Mouse (Mus musculus) C3H10T1/2 (cell line): Measurements from ENCODE around the gene Tapbpl. TPM values are rescaled to one million over a fixed set of nuclear protein-coding genes. Genes with fewer than 3 reads are reported as not detected.

Experiments
- polyA plus RNA-seq, 2 experiments: library from polyadenylated mRNA; unstranded; fragments of >200 nt; fragmentation: generic; extraction: Trizol; gene quantifications; one replicate each; pipeline ENCODE4 v1.2.1; 2012; ENCODE audit warnings: missing spikeins in 2 of 2

The Tapbpl gene
- 10 to 100 TPM in 1 of 2 experiments, 1 to 10 TPM in 1; 1.5 to 12.5 TPM for polyA plus RNA-seq

GRCm38 (mm10) chr6:125231117-125232044 lies at the start of gene Tapbpl:
TSS of gene Tapbpl (minus strand) at chr6:125231860.

DNA sequence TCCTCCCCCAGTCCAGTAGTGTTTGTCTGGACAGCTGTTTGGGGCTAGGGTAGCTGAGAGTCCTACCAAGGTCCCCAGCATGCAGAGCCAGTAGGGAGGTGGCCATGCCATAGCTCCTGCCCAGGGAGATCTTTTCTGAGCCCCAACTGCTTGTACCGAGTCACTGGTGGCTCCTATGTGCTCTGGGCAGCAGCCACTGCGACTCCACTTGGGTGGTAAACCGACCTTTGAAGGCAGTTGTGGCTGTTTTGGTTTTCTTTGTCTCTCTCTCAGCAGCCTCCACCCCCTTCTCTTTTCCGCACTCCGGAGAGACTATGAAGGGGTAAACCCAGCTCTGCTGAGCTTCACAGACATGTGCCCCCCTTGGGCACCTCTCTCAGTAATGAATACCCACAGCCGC lies 5.1 kb upstream of the Tapbpl start, which contains the start of gene Cd27:
Cd27 (minus strand) TSS at position 229 of the 400 bp plus-strand sequence.

GRCm38 (mm10) chr6:125215148-125215954 lies 16.3 kb downstream of the Tapbpl start, which contains the start of gene Vamp1:
TSS of gene Vamp1 (plus strand) at chr6:125215551.

DNA sequence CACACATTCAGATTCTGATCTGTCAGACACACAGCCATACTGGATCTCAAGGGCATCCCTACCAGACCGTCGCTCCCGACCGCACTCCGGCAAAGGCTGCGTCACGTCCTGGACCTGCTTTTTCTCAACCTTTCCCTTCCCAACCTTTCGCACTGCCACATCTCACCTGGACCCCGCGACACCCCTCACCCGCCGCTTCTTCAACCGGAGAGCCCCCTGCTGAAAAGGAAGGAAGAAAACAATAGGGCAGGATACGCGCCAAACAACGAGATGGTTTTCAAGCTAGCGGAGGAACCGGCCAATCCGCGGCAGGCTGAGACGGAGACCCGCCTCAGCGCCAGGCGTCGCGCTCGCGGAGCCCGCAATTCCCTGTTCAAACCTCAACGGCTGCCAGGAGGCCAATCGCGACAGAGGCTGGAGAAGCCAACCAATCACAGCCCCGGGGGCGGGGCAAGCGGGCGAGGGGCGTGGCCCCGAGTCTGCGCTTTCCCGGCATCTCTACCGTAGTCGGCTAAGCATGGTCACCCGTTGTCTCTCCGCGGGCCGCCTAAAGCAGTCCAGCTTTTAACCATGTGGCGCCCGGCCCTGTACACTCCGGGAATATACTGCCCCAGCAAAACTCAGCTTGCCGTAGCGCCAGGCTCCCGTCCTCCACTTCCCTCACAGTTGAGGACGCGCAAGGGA lies 40.2 kb downstream of the Tapbpl start, which contains the start of the genes Ncapd2 and Mrpl51:
Ncapd2 (minus strand) TSS at position 370 of the 684 bp plus-strand sequence.
Mrpl51 (plus strand) TSS at position 470 of the 684 bp plus-strand sequence.

Other genes with a start within 250 kb of the Tapbpl start
- 10 to 100 TPM in 1 of 2 experiments, 1 to 10 TPM in 1; 3.0 to 14.0 TPM for gene Pianp, start 235.2 kb downstream of the Tapbpl start, polyA plus RNA-seq
- gene Zfp384, start 222.7 kb downstream of the Tapbpl start, polyA plus RNA-seq, result 10 to 100 TPM in 1 of 2 experiments, 1 to 10 TPM in 1; 9.5 to 27.6 TPM
- 10 to 100 TPM; 15.4 to 76.7 TPM for gene Ing4, start 192.1 kb downstream of the Tapbpl start, polyA plus RNA-seq
- gene Acrbp, start 182.2 kb downstream of the Tapbpl start, polyA plus RNA-seq, result 1 to 10 TPM in 1 of 2 experiments, under 1 TPM in 1; 0.32 to 8.6 TPM
- under 1 TPM in 1 of 2 experiments, not detected in 1; 0.09 TPM for gene Lpar5, start 163.9 kb downstream of the Tapbpl start, polyA plus RNA-seq
- 100 to 1,000 TPM in 1 of 2 experiments, 10 to 100 TPM in 1; 17.2 to 106 TPM for gene Chd4, start 135.9 kb downstream of the Tapbpl start, polyA plus RNA-seq
- 10 to 100 TPM; 25.7 to 58.8 TPM for gene Nop2, start 100.0 kb downstream of the Tapbpl start, polyA plus RNA-seq
- 10 to 100 TPM in 1 of 2 experiments, 1 to 10 TPM in 1; 4.2 to 22.1 TPM for gene Iffo1, start 86.6 kb downstream of the Tapbpl start, polyA plus RNA-seq
- gene Gapdh, start 65.4 kb downstream of the Tapbpl start, polyA plus RNA-seq, result 1,000 to 10,000 TPM; 2,700 to 7,122 TPM
- gene Ncapd2, start 40.2 kb downstream of the Tapbpl start, polyA plus RNA-seq, result 100 to 1,000 TPM in 1 of 2 experiments, 10 to 100 TPM in 1; 57.1 to 120 TPM
- gene Mrpl51, start 40.1 kb downstream of the Tapbpl start, polyA plus RNA-seq, result 100 to 1,000 TPM; 106 to 112 TPM
- 1 to 10 TPM in 1 of 2 experiments, under 1 TPM in 1; 0.22 to 2.2 TPM for gene Vamp1, start 16.3 kb downstream of the Tapbpl start, polyA plus RNA-seq
- under 1 TPM in 1 of 2 experiments, not detected in 1; 0.25 TPM for gene Cd27, start 5.2 kb upstream of the Tapbpl start, polyA plus RNA-seq
- under 1 TPM in 1 of 2 experiments, not detected in 1; 0.02 TPM for gene Tuba3a, start 54.2 kb upstream of the Tapbpl start, polyA plus RNA-seq
- 100 to 1,000 TPM in 1 of 2 experiments, 10 to 100 TPM in 1; 70.3 to 101 TPM for gene Ltbr, start 82.0 kb upstream of the Tapbpl start, polyA plus RNA-seq
- 1 to 10 TPM in 1 of 2 experiments, under 1 TPM in 1; 0.25 to 1.7 TPM for gene Scnn1a, start 88.8 kb upstream of the Tapbpl start, polyA plus RNA-seq
- gene Tnfrsf1a, start 117.5 kb upstream of the Tapbpl start, polyA plus RNA-seq, result 100 to 1,000 TPM in 1 of 2 experiments, 10 to 100 TPM in 1; 44.2 to 112 TPM
- gene Plekhg6, start 148.9 kb upstream of the Tapbpl start, polyA plus RNA-seq, result under 1 TPM; 0.12 to 0.84 TPM